Mouse (Mus musculus) ES-Bruce4 (cell line): ENCODE data around the gene Phka2.

ENCODE experiments used
- CTCF ChIP-seq: IDR thresholded peaks from one replicate; pipeline ENCODE4 v1.8.1; 2011; ENCODE audit warnings: low read depth, low read length
- EP300 ChIP-seq: IDR thresholded peaks from 2 replicates; pipeline ENCODE4 v1.6.1; 2011; ENCODE audit warnings: low read depth, low read length; ENCODE audit not compliant: insufficient read depth

GRCm38 (mm10) chrX:160552066-160552465 lies 50.1 kb downstream of the Phka2 start:
- TF ChIP-seq CTCF (no peak), EP300 (no peak)
